Mouse (Mus musculus) cerebellum, adult 2 months (tissue): ENCODE results near the gene Rfc5.

Source experiments
- CTCF ChIP-seq: fragments of 200-500 bp; IDR thresholded peaks from 2 replicates; pipeline ENCODE4 v1.5.1; 2011; ENCODE audit warnings: low read depth, mild to moderate bottlenecking, control low read depth, low read length, moderate library complexity, borderline replicate concordance; ENCODE audit not compliant: insufficient read depth
- POLR2A ChIP-seq: fragments of 200-500 bp; IDR thresholded peaks from 2 replicates; pipeline ENCODE4 v1.6.1; 2011; ENCODE audit warnings: low read length, control low read depth, borderline replicate concordance; ENCODE audit not compliant: insufficient read depth

- TF ChIP-seq CTCF (no peak), POLR2A (no peak)
Measured at GRCm38 (mm10) chr5:117399281-117399680, 10.4 kb upstream of the Rfc5 start.
